Mouse (Mus musculus) left cerebral cortex, postnatal 36 days (tissue): ENCODE measurements at regions not wholly inside any gene's neighbourhood (a gene's known extent, or its start where the extent isn't known, plus 50 kb on each side); places are given as distances from the start of the nearest gene placed in this dataset. TPM values are rescaled to one million over a fixed set of nuclear protein-coding genes. Genes with fewer than 3 reads are reported as not detected.

Source experiments
- microRNA-seq: library from miRNA; unstranded; fragments of <30 nt; microRNA quantifications from one replicate; pipeline ENCODE4 v1.2.0, GENCODE M21; 2022

Small RNAs in the stretch of these regions (microRNA-seq; reads per million reads assigned to microRNA genes)
- gene Gm25255: not detected
- gene Gm25871: not detected
